Mouse (Mus musculus): ENCODE results near the gene Dcdc2b.

DNA sequence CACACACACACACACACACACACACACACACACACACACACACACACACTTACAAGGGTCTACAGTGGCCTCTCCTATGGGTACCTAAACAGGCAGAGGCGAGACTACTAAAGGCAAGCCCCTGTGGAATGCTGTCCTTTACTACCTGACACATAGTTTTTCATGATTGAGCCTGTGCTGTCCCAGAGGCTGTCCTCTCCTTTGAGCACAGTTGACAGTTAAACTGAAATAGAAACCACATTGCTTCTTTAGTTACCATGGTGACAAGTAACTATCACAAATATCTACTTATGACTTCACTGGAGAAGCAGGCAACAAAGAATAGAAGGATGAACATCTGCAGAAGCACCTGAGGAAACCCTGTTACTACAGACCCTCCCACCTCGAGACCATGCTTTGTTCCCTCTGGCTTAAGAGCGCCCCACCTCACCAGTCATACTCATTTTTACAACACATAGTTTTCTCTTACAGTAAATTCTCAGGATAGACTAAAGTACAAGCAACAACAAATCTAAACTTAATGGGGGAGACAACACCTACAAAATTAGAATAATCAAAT is 48.3 kb upstream of the Dcdc2b start:
- no peak for TF ChIP-seq CTCF (conservative IDR thresholded peaks at IDR 0.05; ENCODE audit: low read length)
- no peak for TF ChIP-seq POU5F1 (IDR thresholded peaks at IDR 0.05; ENCODE audit: borderline replicate concordance, low read length)

Data from E14TG2a.4 (cell line).